Mouse (Mus musculus) cortical plate, adult 2 months (tissue): ENCODE data around the gene Rsph3a.

ENCODE experiments used
- CTCF ChIP-seq: fragments of 200-500 bp; IDR thresholded peaks from 2 replicates; pipeline ENCODE4 v1.5.1; 2011; ENCODE audit warnings: mild to moderate bottlenecking, control low read depth, low read length; ENCODE audit not compliant: insufficient read depth; ENCODE audit errors: extremely low read depth
- POLR2A ChIP-seq: fragments of 200-500 bp; IDR thresholded peaks from 2 replicates; pipeline ENCODE4 v1.6.1; 2011; ENCODE audit warnings: mild to moderate bottlenecking, low read length, control low read depth; ENCODE audit not compliant: insufficient read depth; ENCODE audit errors: extremely low read depth

DNA sequence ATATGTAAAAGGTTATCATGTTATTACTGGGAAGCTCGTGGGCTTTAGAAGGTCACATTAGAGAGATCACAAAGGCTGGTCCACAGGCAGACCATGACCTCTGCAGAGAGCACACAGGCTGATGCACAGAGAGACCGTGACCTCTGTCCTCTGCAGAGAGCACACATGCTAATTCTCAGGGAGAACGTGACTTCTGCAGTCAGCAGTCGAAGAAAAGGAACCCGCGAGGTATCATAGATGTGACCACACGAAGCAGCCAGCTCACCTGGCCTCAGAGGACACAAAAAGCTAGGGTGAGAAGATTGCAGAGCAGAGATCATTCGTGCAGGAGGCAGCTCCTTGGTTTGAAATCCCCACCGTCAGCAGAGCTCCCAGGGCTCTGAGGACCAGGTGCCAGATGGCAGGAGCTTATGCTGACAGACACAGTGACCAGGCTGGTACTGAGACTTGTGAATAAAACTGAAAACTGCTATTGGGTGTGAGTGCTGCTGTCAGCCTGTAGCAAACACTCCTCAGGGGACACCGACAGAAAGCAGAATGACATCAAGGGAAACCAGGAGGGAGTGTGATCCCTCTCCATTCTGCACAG is 49.3 kb upstream of the Rsph3a start:
- TF ChIP-seq CTCF (no peak), POLR2A (no peak)
